Mouse (Mus musculus): ENCODE data around the gene Hist1h3a. TPM values are rescaled to one million over a fixed set of nuclear protein-coding genes. Genes with fewer than 3 reads are reported as not detected.
A peak's percentile ranks its signal among the peaks of the same experiment; 100 is the strongest.

The Hist1h3a gene
- polyA plus RNA-seq, 1 experiment from 2014 or later = 5.1 TPM

DNA sequence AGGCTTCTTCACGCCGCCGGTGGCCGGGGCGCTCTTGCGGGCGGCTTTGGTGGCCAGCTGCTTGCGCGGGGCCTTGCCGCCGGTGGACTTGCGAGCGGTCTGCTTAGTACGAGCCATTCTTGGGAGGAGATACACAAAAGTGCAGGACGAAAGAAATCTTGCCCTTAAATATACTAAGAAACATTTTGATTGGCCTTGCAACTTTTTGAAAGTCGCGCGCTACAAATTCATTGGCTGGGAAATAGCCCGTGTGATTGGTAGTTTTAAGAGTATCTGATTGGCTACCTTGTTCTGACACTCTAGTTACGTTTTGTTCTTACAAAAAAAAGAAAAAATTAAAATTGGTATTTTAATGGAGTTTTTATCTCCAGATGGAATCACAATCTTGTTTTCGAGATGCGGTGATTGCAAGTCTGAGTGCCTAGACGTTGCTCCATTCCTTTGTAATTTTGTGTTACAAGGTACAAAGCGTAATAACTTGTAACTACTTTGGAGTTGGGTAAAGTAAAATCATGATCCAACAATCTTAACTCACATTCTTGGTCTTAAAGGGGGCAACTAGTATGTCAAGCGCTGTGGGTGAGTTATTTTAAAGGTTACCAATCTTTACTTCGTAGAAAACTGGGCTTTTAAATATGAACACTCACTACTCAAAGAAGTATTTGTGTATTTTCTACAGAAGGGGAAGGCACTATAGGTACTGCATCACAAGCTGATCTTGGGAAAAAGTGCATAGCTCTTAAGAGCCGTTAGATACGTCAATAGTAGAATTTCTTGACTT lies 16.6 kb downstream of the Hist1h3a start, which contains the start of gene Hist1h3c:
Gene Hist1h3c, minus strand, starts transcription at position 222 of the 781 bp plus-strand sequence.
- DNase-seq (ENCODE audit: low spot score, missing footprints) (peak; percentile 97), ATAC-seq (ENCODE audit: low FRiP score) (peak; percentile 72)
- H3K27me3 ChIP-seq (ENCODE audit: control insufficient read depth, insufficient read depth, low read length) = no peaks in the 10 kb centered on the region
- H3K4me3 ChIP-seq (ENCODE audit: low read depth, low read length) = peak within 1 kb of the TSS; percentile 39
- H3K4me2 ChIP-seq = peak within 1 kb of the TSS; percentile 61
- WGBS = under 1% methylated on average over 23 of the region's 28 CpGs
- H3K4me1 ChIP-seq (ENCODE audit: control insufficient read depth, insufficient read depth, low read length) = peaks cover 7% of the 10 kb centered on the region; the same call in 1 of the 2 replicates
- H3K9me3 ChIP-seq (ENCODE audit: control insufficient read depth, low read length) = no peaks in the 10 kb centered on the region
- no peaks in the 10 kb centered on the region for H3K36me3 ChIP-seq (ENCODE audit: control insufficient read depth, insufficient read depth, low read length)
- peak within 1 kb of the TSS; percentile 71 for H3K9ac ChIP-seq (ENCODE audit: low read length)
- peak within 1 kb of the TSS; percentile 96 for H3K27ac ChIP-seq (ENCODE audit: low read depth, low read length)

DNA sequence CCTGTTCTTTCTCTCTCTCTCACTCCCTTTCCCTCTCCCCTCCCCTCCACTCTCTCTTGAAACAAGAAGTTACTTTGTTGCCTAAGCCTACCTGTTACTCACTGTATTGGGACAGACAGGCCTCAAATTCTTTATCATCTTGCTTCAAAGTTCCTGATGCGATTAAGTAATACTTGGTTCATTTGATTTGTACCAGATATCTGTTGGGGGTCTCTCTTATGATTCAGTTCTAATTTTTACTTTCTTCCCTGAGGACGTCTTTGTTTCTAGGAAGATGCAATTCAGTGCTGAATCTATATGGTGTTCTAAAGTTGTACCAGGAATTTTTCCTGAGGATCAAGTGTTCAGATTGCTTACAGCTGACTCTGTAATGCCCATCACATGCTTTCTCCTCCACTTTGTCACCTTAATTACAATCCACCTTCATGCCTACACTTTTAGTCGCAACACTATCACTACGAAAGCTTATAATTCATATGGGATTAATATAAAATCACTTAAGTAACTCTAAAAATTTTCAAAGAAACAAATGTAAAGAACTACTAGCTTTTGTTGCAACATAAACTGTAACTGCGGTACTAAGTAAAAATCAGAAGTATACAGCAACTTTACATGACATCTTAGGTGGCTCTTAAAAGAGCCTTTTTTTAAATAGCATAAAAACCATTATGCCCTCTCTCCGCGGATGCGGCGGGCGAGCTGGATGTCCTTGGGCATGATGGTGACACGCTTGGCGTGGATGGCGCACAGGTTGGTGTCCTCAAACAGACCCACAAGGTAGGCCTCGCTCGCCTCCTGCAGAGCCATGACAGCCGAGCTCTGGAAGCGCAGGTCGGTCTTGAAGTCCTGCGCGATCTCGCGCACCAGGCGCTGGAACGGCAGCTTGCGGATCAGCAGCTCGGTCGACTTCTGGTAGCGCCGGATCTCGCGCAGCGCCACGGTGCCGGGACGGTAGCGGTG lies 17.5 kb downstream of the Hist1h3a start:
- H3K4me2 ChIP-seq = peak overlapping the region; percentile 61
- H3K4me1 ChIP-seq (ENCODE audit: control insufficient read depth, insufficient read depth, low read length) = peaks cover 13% of the 10 kb centered on the region; the same call in 1 of the 2 replicates
- no peaks in the 10 kb centered on the region for H3K27me3 ChIP-seq (ENCODE audit: control insufficient read depth, insufficient read depth, low read length)
- DNase-seq (ENCODE audit: low spot score, missing footprints) = peak; percentile 90
- peak overlapping the region; percentile 82 for H3K27ac ChIP-seq (ENCODE audit: low read depth, low read length)
- H3K9ac ChIP-seq (ENCODE audit: low read length) = peak overlapping the region; percentile 71
- WGBS = under 1% methylated on average over 16 of the region's 36 CpGs
- no peaks in the 10 kb centered on the region for H3K36me3 ChIP-seq (ENCODE audit: control insufficient read depth, insufficient read depth, low read length)
- H3K9me3 ChIP-seq (ENCODE audit: control insufficient read depth, low read length) = no peaks in the 10 kb centered on the region
- peak overlapping the region; percentile 39 for H3K4me3 ChIP-seq (ENCODE audit: low read depth, low read length)
- no peak for ATAC-seq (ENCODE audit: low FRiP score)

DNA sequence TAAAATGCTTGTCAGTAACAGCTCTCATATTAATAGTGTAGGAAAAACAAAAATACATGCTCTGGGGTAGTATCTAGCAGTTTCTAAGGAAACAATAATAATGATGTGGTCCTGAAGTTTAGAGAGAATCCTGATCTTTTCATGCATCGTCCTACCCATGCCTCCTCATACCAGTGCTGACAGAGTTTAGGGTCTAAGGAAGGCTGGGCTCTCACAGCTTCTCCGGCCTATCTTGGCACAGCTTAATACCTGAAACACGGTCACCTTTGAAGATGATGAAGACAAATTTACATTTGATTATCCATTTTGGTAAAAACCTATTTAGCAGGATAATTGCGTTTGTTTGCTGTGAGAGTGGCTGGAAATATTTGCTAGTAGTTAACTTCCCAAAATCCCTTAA lies 18.2 kb downstream of the Hist1h3a start:
- Histone ChIP-seq H3K27ac (ENCODE audit: low read depth, low read length) (peak overlapping the region; percentile 82), H3K4me2 (peak overlapping the region; percentile 61; the same call in 1 of the 2 replicates), H3K9me3 (ENCODE audit: control insufficient read depth, low read length) (no peaks in the 10 kb centered on the region), H3K4me1 (ENCODE audit: control insufficient read depth, insufficient read depth, low read length) (peaks cover 17% of the 10 kb centered on the region), H3K4me3 (ENCODE audit: low read depth, low read length) (no peak overlapping the region), H3K9ac (ENCODE audit: low read length) (peak overlapping the region; percentile 71; the same call in 1 of the 2 replicates), H3K27me3 (ENCODE audit: control insufficient read depth, insufficient read depth, low read length) (no peaks in the 10 kb centered on the region), H3K36me3 (ENCODE audit: control insufficient read depth, insufficient read depth, low read length) (no peaks in the 10 kb centered on the region)
- ATAC-seq (ENCODE audit: low FRiP score) (no peak), DNase-seq (ENCODE audit: low spot score, missing footprints) (peak; percentile 92)
- 44% methylated on average over 4 of the region's 4 CpGs for WGBS

DNA sequence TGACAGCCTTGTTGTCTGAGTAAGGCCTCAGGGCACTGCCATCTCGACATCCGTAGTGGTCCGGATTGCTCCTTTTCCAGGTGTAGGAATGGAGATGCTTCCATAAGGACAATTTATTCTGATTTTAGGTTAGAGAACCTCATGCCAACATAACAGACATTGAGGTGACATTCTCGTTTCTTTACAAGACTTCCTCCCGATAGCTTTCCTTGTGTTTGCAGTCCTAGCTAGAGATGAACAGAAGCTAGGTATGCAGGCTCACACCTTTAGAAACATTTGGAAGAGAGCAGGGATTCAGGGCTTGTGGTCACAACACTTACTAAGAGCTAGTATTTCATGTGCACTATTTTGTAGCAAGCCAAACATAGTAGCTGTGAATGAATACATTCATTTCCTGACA lies 19.0 kb downstream of the Hist1h3a start:
- peak; percentile 88 for DNase-seq (ENCODE audit: low spot score, missing footprints)
- no peak for ATAC-seq (ENCODE audit: low FRiP score)
- WGBS = 83% methylated on average over 5 of the region's 5 CpGs

DNA sequence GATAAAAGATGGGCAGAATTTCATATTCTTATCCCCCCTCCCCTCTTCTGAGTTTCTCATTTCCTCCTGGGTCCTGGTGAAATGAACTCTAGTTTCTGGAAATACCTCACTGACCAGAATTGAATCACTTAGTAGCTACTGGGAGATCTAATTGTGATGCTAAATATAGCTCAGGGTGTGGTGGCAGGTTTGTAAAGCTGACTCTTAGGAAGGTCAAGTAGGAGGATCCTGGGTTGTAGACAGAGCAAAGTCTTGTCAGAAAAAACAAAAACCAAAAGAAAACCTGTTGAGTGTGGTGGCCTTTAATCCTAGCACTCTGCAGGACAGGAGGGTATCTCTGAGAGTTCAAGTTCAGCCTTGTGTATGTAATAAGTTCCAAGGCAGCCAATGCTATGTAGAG lies 20.2 kb downstream of the Hist1h3a start:
- Histone ChIP-seq H3K4me3 (ENCODE audit: low read depth, low read length) (no peak overlapping the region), H3K27me3 (ENCODE audit: control insufficient read depth, insufficient read depth, low read length) (no peaks in the 10 kb centered on the region), H3K9ac (ENCODE audit: low read length) (no peak overlapping the region), H3K36me3 (ENCODE audit: control insufficient read depth, insufficient read depth, low read length) (no peaks in the 10 kb centered on the region), H3K4me1 (ENCODE audit: control insufficient read depth, insufficient read depth, low read length) (peaks cover 13% of the 10 kb centered on the region), H3K4me2 (no peak overlapping the region), H3K9me3 (ENCODE audit: control insufficient read depth, low read length) (no peaks in the 10 kb centered on the region), H3K27ac (ENCODE audit: low read depth, low read length) (no peak overlapping the region)
- ATAC-seq (ENCODE audit: low FRiP score) (no peak), DNase-seq (ENCODE audit: low spot score, missing footprints) (no peak)

More for the DNA sequence above, 19.0 kb downstream of the Hist1h3a start:
- no peak overlapping the region for H3K4me2 ChIP-seq
- no peaks in the 10 kb centered on the region for H3K27me3 ChIP-seq (ENCODE audit: control insufficient read depth, insufficient read depth, low read length)
- H3K9me3 ChIP-seq (ENCODE audit: control insufficient read depth, low read length) = no peaks in the 10 kb centered on the region
- H3K4me3 ChIP-seq (ENCODE audit: low read depth, low read length) = no peak overlapping the region
- H3K36me3 ChIP-seq (ENCODE audit: control insufficient read depth, insufficient read depth, low read length) = no peaks in the 10 kb centered on the region
- no peak overlapping the region for H3K27ac ChIP-seq (ENCODE audit: low read depth, low read length)
- no peak overlapping the region for H3K9ac ChIP-seq (ENCODE audit: low read length)
- H3K4me1 ChIP-seq (ENCODE audit: control insufficient read depth, insufficient read depth, low read length) = peaks cover 17% of the 10 kb centered on the region

DNA sequence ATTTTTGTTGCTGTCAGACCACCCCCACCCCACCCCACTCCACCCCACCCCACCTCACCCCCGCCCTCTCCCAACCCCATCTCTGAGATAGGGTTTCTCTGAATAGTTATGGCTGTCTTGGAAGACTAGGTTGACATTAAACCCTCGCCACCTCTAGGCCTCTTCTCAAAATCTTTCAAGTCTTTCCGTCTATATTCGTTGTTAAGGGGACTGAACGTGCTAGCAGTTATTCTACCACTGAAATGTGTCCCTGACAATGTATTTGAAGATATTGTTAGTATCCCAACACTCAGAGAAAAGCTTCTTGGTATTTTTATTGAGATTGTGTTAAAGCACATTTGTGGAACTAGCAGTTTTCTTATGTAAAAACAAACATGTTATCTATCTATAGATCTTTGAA lies 21.3 kb downstream of the Hist1h3a start:
- Histone ChIP-seq H3K27ac (ENCODE audit: low read depth, low read length) (no peak overlapping the region), H3K9ac (ENCODE audit: low read length) (no peak overlapping the region), H3K36me3 (ENCODE audit: control insufficient read depth, insufficient read depth, low read length) (no peaks in the 10 kb centered on the region), H3K4me3 (ENCODE audit: low read depth, low read length) (no peak overlapping the region), H3K9me3 (ENCODE audit: control insufficient read depth, low read length) (no peaks in the 10 kb centered on the region), H3K27me3 (ENCODE audit: control insufficient read depth, insufficient read depth, low read length) (no peaks in the 10 kb centered on the region), H3K4me2 (peak overlapping the region; percentile 93; the same call in 1 of the 2 replicates), H3K4me1 (ENCODE audit: control insufficient read depth, insufficient read depth, low read length) (peaks cover 13% of the 10 kb centered on the region)
- 61% methylated on average over 5 of the region's 5 CpGs for WGBS
- no peak for ATAC-seq (ENCODE audit: low FRiP score)
- DNase-seq (ENCODE audit: low spot score, missing footprints) = no peak

DNA sequence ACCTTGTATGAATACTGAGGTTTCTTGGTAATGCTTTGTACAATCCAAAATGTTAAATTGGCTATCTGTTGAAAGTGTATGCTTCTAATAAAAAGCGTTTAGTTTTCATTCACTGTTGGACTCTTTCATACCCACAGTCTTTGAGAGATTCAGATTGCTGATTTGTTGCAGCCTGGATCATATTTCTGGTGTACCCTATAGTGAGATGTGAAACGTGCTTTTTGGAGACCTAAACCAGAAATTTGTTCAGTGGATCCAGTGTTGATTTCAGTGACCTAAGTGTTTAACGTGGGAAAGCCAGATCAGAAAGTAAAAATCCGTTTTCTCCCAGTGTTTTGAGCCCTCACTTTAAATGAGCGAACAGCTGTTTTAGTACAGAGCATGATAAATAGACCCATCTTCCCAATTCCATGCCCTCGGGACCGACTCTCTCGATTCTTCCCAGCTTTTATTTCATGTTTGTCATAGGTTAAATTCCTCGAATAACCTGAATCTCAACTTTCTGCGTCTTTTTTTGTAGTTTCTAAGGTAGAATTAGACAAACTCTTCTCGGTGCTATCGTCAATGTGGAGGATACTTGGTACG lies 21.8 kb downstream of the Hist1h3a start:
- H3K4me3 ChIP-seq (ENCODE audit: low read depth, low read length) = peak overlapping the region; percentile 52
- ATAC-seq (ENCODE audit: low FRiP score) (no peak), DNase-seq (ENCODE audit: low spot score, missing footprints) (peak; percentile 90)
- no peaks in the 10 kb centered on the region for H3K36me3 ChIP-seq (ENCODE audit: control insufficient read depth, insufficient read depth, low read length)
- 36% methylated on average over 13 of the region's 13 CpGs for whole genome bisulfite sequencing
- peak overlapping the region; percentile 98 for H3K27ac ChIP-seq (ENCODE audit: low read depth, low read length)
- H3K4me1 ChIP-seq (ENCODE audit: control insufficient read depth, insufficient read depth, low read length) = peaks cover 13% of the 10 kb centered on the region
- H3K9ac ChIP-seq (ENCODE audit: low read length) = peak overlapping the region; percentile 81
- peak overlapping the region; percentile 93 for H3K4me2 ChIP-seq
- H3K27me3 ChIP-seq (ENCODE audit: control insufficient read depth, insufficient read depth, low read length) = no peaks in the 10 kb centered on the region
- H3K9me3 ChIP-seq (ENCODE audit: control insufficient read depth, low read length) = no peaks in the 10 kb centered on the region

DNA sequence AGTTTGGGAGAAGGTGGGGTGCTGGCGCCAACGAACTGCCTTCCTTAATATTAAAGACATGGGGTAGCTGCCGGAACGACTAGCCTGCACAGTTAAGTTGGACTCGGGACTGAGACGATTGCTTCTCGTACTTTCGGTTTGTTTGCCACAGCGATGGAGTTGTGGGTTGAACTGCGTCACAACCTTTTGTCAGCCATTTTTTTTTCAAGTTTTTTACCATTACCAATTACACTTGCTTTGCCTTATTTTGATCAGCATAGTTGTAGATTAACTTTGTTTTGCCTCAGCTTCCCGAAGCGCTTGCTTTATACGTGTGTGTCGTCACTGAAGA lies 22.3 kb downstream of the Hist1h3a start:
- no peak for DNase-seq (ENCODE audit: low spot score, missing footprints)
- H3K4me1 ChIP-seq (ENCODE audit: control insufficient read depth, insufficient read depth, low read length) = peaks cover 13% of the 10 kb centered on the region
- H3K27me3 ChIP-seq (ENCODE audit: control insufficient read depth, insufficient read depth, low read length) = no peaks in the 10 kb centered on the region
- no peaks in the 10 kb centered on the region for H3K36me3 ChIP-seq (ENCODE audit: control insufficient read depth, insufficient read depth, low read length)
- 1% methylated on average over 14 of the region's 14 CpGs for WGBS
- peak overlapping the region; percentile 52 for H3K4me3 ChIP-seq (ENCODE audit: low read depth, low read length)
- H3K9me3 ChIP-seq (ENCODE audit: control insufficient read depth, low read length) = no peaks in the 10 kb centered on the region
- H3K27ac ChIP-seq (ENCODE audit: low read depth, low read length) = peak overlapping the region; percentile 98
- ATAC-seq (ENCODE audit: low FRiP score) = no peak
- H3K4me2 ChIP-seq = peak overlapping the region; percentile 93
- H3K9ac ChIP-seq (ENCODE audit: low read length) = peak overlapping the region; percentile 81
